Mouse (Mus musculus) ovary, postnatal 36 days (tissue): ENCODE measurements around the gene Selenos.

Experiments
- DNase-seq: peaks from one replicate; pipeline ENCODE4 v3.0.0; 2022; ENCODE audit warnings: low spot score, mixed read lengths

Selenos gene

DNA sequence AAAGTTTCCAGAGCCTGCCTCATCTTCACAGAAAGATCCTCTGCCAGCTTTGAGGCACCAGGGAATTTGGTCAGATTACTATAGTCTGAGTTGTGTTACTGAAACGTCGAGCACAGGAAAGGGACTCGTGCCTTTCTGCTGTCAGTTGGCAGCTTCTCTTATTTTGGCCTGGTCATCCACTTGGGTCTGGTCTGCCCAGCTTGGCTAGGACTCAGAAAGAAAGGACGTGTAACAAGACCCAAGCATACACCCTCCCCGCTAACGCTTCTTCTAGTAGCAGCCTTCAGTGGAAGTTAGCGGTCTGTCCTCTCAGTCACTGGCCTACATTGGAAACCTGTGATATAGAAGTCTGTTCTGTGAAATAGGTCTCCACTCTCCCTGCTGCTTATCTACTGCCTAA, 5.1 kb downstream of the Selenos start:
- DNase-seq = no peak

DNA sequence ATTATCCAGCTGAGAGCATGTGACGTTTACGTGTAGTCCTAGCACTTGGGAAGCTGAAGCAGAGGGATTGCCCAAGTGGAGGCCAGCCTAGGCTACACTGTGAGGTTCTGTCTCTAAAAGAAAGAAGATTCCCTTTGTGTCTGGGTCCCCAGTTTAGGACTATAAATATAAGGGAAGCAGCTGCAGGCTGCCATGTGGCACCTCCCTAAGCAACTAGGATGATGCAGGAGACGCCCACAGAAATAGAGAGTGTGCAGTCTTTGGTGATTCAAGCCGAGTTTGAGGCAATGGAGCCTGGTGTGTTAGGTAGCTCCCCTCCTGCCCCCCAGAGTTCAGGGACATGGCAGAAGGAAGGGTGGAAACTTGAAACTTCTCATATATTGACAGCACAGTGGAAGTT, 8.2 kb downstream of the Selenos start:
- DNase-seq = no peak

DNA sequence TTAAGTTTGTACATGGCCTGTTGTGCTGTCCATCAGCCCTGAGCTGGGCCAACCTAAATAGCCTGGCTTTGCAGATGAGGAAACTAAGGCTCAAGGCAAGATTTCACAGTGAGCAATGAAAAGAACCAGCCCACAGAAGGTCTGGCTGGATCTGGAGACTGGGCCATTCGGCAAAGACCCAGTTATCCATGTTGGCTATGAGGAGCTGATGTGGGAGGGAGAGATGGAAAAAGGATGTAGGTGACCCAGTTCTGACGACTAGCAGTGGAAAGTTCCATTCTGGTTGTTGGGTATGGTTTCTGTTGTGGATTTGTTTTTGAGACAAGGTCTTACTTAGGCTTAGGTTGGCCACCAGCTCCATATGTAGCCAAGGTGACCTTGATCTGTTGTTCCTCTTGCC, 8.6 kb downstream of the Selenos start:
- no peak for DNase-seq

- no peak for DNase-seq
These were observed 11.3 kb downstream of the Selenos start for GRCm38 (mm10) chr7:66090676-66091190.

DNA sequence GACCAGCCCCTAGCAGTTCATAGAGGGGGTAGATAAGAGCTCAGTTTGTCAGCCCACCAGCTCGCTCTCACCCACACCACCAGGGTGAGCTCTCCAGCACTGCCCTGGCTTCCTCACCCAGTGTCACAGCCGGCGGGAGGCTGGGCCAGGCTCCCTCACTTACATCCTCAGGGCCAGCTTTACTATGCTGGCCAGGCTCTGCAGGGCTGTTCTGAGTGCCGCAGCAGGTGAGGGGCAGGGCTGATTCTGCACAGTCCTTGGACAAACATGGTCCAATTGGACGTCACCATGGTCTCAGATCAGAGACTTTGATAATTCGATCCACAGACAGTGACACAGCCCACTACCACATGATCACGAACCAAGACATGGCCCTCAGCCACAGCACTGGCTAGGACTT, 12.1 kb downstream of the Selenos start:
- DNase-seq = no peak

DNA sequence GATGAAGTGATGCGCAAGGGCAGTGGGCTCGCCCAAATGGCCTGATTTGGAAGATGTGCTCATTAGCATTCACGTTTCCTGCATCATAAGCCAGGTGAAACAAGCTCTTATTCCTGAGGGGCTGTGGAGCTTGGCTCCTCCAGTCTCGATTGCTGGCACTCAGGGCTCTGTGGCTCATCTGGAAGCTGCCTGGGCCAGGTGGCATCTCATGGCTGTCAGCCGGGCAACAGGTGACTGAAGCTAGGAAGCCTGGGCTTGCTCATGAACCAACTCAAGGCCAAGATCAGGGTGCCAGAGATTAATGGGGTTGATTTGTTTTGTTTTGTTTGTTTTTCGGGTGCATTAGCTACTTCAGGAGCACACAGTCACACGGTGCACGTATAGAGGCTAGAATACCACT, 13.2 kb downstream of the Selenos start:
- no peak for DNase-seq

DNA sequence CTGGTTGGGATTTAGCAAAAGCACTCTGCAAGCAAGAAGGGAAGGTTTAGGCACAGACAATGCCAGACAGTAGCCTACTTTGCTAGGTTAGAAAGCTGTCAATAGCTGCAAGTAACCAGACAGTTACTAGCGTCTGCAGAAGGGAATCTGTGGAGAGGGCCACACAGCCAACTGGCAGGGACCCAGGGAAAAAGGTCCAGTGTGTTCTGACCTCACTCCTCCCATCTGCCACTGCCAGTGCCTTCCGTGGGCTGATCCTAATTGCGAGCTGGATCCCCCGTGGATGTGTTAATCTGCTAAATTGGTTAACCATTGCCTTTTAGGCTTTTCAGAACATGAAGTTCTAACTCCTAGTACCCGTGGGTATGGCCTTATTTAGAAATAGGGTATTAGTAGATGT, 14.7 kb downstream of the Selenos start:
- no peak for DNase-seq

GRCm38 (mm10) chr7:66098803-66099202, 19.4 kb downstream of the Selenos start:
- no peak for DNase-seq

DNA sequence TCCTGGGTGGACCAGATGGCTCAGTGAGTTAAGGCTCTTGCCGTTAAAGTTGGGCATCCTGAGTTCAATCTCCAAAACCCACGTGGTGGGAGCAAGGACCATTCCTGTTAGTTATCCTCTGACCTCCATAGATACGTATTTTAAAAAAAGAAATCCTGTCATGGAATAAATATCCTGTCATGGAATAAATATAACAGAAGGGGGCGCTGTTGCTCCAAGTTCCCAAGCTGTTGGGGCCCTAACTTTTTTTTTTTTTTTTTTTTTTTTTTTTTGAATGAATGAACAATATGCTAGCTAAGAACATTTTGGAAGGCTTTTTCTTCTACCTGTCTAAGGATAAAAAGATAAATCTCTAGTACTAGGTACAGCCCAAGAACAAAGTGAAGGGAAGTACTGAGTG, 22.4 kb downstream of the Selenos start:
- DNase-seq = no peak

GRCm38 (mm10) chr7:66104531-66104930, 25.1 kb downstream of the Selenos start:
- no peak for DNase-seq

DNA sequence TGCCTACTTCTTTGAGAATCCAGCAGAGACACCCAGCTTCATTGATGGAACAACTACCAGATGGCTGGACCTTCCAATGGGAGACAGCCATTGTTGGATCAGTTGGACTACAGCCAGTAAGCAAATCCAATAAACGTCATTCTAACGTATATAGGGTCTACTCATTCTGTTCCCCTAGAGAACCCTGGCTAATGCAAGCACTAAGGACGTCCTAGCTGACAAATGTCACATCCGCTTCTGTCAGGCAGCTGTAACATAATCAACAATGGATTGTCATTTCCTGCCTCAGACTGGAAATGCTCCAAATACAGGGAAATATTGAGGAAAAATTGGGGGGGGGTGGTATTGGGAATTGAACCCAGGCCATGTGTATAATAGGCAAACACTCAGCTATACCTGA, 26.3 kb downstream of the Selenos start:
- no peak for DNase-seq

- DNase-seq = no peak
These were observed 27.2 kb downstream of the Selenos start for GRCm38 (mm10) chr7:66106581-66107056.

DNA sequence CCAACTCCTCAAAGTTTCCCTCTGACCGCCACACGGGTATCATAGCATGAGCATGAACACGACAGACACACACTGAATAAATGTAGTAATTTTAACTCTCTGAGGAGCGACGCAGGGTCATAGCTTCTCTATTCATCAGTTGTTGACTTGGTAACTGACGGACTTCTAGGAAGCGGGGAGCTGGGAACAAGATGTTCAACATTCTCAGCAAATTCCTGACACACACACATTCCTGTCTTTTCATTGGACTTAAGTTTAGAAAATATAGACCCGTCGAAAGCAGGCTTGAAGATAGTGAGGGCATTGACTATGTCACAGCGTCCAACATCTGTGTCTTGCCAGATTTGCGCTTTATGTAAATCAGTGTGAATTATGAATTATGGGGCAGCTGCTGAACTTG, 27.8 kb downstream of the Selenos start:
- DNase-seq = no peak

GRCm38 (mm10) chr7:66107930-66108329, 28.5 kb downstream of the Selenos start:
- DNase-seq = no peak

GRCm38 (mm10) chr7:66108961-66109854, 29.8 kb downstream of the Selenos start, which contains the start of gene Chsy1:
Gene Chsy1 (plus strand): TSS chr7:66109515.
- peak; percentile 92 for DNase-seq

DNA sequence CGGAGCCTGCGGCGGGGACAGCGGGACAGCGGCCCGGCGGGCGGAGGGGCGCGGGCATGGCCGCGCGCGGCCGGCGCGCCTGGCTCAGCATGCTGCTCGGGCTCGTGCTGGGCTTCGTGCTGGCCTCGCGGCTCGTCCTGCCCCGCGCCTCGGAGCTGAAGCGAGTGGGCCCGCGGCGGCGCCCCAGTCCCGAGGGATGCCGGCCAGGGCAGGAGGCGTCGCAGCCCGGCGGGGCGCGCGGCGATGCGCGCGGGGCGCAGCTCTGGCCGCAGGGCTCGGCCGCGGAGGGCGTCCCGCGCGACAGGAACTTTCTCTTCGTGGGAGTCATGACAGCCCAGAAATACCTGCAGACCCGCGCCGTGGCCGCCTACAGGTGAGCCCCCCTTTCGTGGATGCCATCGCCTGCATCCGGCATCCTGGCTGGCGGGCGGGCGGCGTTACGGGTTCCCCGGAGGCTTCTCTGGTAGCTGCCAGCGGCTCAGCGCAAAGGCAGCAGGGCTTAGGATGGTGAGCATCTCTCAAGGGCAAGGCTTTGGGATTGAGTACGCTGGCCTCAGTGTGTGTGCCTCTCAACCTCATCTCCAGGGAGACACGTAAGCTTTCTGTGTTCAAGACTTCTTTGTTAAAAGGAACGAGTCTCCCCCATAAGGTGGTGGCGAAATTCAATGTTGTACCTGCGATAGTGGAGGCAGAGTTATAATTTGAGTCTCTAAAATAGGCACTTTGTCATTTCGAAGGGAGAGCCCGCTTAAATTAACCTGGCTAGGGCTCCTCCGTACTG, 30.6 kb downstream of the Selenos start:
- DNase-seq = peak; percentile 51

DNA sequence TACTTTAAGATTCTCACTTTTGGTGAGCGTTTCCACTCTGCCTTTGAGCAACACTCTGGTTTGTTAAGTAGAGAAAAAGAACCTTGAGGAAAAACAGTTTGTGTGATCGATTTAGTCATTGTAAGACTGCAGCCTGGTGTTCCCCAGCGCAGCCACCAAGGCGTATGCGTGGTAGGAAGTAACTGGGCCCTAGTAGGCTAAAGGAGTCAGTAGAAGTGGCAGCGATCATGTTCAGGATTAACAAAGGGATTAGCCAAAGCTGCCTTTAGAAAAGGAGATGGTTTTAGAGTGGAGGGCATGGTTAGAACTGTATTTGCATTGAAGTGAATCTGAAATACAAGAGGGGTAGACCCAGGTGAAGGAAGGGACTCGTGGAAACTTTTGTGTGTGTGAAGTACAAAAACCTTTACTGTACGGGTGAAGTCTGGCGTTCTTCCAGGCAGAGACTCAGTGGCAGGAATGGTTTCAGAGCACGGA, 31.2 kb downstream of the Selenos start:
- no peak for DNase-seq

GRCm38 (mm10) chr7:66111211-66111610, 31.8 kb downstream of the Selenos start:
- DNase-seq = no peak

DNA sequence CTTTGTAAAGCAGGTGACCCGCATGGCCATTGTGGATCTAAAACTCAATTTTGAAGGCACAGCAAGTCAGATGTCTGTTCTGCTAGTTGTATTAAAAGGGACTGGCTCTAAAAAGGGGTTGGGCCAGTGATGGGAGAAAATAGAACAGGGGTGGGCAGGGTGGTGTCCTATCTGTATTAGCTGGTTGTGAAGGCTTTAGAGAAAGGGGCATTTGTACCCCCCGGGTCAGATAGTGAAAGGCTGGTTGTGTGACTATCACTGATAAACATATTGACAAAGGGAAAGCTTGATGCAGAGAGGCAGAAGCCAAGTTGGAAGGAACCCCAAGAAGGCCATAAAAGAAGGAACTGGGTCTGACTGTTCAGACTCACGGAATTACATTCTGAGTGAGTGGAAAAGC, 34.1 kb downstream of the Selenos start:
- DNase-seq = no peak

DNA sequence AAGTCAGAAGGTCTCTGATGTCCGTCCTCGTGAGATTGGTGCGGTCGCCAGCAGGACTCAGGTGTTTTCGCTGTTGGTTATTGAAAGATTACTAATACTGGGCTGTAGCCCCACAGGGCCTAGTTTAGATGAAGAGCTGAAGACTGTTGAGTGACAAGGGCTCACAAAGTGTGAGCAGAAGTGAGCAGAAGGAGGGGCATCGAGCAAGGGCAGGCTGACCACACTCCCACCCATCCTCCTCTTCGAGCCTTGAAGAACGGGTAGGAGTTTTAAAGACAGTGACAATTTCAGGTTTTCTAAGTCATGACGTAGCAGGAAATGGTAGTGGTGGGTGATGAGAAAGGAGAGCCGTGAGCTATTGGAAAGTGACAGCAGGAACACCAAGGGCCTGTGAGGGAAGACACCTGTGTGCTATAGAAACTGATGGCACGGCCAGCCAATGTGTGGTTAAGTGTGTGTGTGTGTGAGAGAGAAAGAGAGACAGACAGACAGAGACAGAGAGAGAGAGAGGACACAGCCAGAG, 36.4 kb downstream of the Selenos start:
- no peak for DNase-seq

DNA sequence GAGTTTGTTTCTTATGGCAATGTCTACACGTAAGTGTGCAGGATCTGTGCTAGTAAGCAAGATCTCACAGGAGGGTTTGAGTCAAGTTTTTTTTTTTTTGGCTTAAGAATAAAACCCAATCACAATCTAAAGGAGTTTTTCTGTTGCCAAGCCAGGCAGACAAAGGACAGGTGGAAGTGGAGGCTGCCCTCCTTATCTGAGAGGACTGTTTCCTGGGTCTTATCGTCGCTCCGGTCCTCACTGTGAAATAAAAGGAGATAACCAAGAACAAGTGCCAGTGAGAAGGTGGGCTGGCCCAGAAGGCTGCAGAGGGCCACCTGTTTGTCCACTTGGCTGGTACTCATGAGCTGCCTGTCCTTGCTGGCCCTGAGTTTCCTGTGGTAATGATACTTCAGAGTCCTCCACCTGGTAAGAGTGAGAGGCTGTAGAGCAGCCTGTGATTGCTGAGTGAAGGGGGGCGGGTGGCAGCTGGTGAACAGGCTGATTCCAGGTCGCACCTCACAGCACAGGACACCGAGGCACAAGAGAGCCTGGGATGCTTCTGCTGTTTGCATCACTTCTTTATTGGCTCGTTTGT, 37.5 kb downstream of the Selenos start:
- no peak for DNase-seq

DNA sequence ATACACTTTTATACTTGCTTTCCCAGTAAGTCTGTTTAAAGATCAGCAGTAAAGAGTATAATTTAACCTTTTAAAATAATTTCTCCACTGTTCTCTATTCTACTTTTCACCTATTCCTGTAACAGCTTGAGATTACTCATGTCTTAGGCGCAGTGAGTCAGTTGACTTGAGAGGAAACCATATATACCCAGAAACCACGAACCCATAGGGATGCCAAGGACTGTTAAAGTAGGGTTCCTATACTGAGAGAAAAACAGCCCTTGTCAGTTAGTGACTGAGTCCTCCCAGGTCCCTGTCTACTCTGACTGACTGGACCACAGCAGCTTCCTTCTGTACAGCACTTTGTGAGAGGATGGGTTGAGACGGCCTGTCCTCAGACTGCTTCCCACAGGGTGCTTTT, 38.6 kb downstream of the Selenos start:
- DNase-seq = no peak
